Mouse (Mus musculus) kidney, postnatal 0 days (tissue): ENCODE data around the gene Dnttip2. TPM values are rescaled to one million over a fixed set of nuclear protein-coding genes. Genes with fewer than 3 reads are reported as not detected.
"Not testable (repeated sequence)": the region's sequence is repeated elsewhere in the genome, so short reads cannot be mapped to it uniquely, and the experiment has no call there.

Experiments
- ATAC-seq: fragments of 200-750 bp; cut with Nextera tagmentation; replicated peaks from 2 replicates; pipeline ENCODE4 v1.8.0; 2017; ENCODE audit warnings: low read depth, moderate number of reproducible peaks, moderate TSS enrichment, moderate library complexity; ENCODE audit not compliant: low FRiP score
- DNase-seq: peaks from one replicate; pipeline ENCODE4 v3.0.0-alpha.2; 2016; ENCODE audit warnings: low spot score
- H3K27ac ChIP-seq: fragments of 300-500 bp; sonication (generic); 2 replicates; pipeline ENCODE4 v1.5.1; 2014; ENCODE audit warnings: mild to moderate bottlenecking
- H3K27me3 ChIP-seq: fragments of 300-500 bp; sonication (generic); 2 replicates; pipeline ENCODE4 v1.6.1; 2014; ENCODE audit warnings: low read length, mixed read lengths; ENCODE audit not compliant: insufficient read depth
- H3K36me3 ChIP-seq: fragments of 300-500 bp; sonication (generic); 2 replicates; pipeline ENCODE4 v1.6.1; 2014; ENCODE audit warnings: low read length, mixed read lengths; ENCODE audit not compliant: insufficient read depth
- H3K4me1 ChIP-seq: fragments of 300-500 bp; sonication (generic); replicated peaks from 2 replicates; pipeline ENCODE4 v1.6.1; 2014; ENCODE audit warnings: antibody characterized with exemption, low read length, mixed read lengths; ENCODE audit not compliant: insufficient read depth
- H3K4me2 ChIP-seq: fragments of 300-500 bp; sonication (generic); 2 replicates; pipeline ENCODE4 v1.6.1; 2014; ENCODE audit warnings: mild to moderate bottlenecking, low read length, moderate library complexity, mixed read lengths
- H3K4me3 ChIP-seq: fragments of 300-500 bp; sonication (generic); replicated peaks from 2 replicates; pipeline ENCODE4 v1.5.1; 2014; ENCODE audit warnings: low read depth, low read length
- H3K9ac ChIP-seq: fragments of 300-500 bp; sonication (generic); 2 replicates; pipeline ENCODE4 v1.6.1; 2014; ENCODE audit warnings: low read depth, low read length
- H3K9me3 ChIP-seq: fragments of 300-500 bp; sonication (generic); replicated peaks from 2 replicates; pipeline ENCODE4 v1.6.1; 2016; ENCODE audit warnings: low read length, inconsistent platforms, mixed read lengths
- CTCF ChIP-seq: IDR thresholded peaks from 2 replicates; pipeline ENCODE4 v1.5.1; 2016; ENCODE audit warnings: antibody characterized with exemption, low read depth, mild to moderate bottlenecking, moderate library complexity
- WGBS: fragments of 180-500 bp; shearing (Covaris S2); extraction: QIAGEN DNeasy Blood & Tissue Kit; methylation state at CpG from one replicate; pipeline ENCODE4 v1.1.7; 2014; 5-methylcytosine and 5-hydroxymethylcytosine counted together
- polyA plus RNA-seq: library from polyadenylated mRNA; unstranded; fragments of >200 nt; fragmentation: Nextera tagmentation; extraction: Ambion mirVana; gene quantifications from 2 replicates; pipeline ENCODE4 v1.2.1, GENCODE M21; 2015

The Dnttip2 gene
- polyA plus RNA-seq, 1 experiment from 2014 or later: 62.2 TPM

DNA sequence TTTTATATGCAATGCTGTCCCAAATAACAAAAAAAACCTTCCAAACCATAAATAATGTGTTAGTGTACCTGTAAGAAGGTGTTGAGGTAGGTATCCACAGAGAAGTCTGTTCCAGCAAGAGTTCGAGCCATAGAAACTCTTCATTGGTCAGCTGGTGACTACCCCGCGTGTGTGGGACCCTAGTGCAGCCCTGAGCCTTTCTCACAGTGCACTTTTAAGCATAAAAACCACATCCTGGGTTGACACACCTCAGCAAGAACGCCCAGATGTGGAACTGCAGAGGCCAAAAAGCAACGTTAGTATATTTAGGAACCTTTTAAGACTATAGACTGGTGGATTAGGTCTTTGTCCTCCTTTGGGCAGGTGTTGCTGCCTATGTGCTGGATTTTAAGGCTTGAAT, 13.0 kb downstream of the Dnttip2 start:
- no peak overlapping the region for H3K27ac ChIP-seq
- no peaks in the 10 kb centered on the region for H3K27me3 ChIP-seq
- no peak for TF ChIP-seq CTCF
- H3K4me3 ChIP-seq: no peak overlapping the region
- H3K9me3 ChIP-seq: no peaks in the 10 kb centered on the region
- ATAC-seq: no peak
- WGBS: 74% methylated on average over 5 of the region's 5 CpGs
- no peak overlapping the region for H3K4me2 ChIP-seq
- no peaks in the 10 kb centered on the region for H3K4me1 ChIP-seq
- no peak for DNase-seq
- no peak overlapping the region for H3K9ac ChIP-seq
- peaks cover 23% of the 10 kb centered on the region for H3K36me3 ChIP-seq

DNA sequence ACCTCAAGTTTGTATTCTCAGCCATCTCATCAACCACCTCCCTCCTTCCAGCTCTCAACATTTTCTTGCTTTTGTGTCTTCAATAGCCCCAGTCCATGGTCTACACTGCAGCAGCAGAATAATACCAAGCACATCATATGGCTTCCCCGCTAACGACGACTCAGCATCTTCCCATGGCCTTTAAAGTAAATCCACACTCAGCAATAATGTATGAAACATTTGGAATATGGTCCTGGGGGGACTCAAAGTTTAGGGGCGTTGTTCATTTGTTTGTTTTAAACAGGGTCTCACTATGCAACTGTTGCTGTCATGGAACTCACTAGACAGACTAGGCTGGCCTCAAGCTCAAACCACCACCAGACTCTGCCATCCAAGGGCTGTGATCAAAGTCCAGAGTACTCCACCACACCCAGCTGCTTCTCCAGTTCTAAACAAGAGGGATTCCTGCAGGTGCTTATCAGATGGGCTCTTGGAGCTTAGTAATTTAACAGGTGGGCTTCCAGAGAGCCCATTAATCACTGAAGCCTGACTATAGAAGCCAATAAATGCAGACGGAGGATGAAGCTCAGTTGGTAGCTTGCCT, 14.5 kb downstream of the Dnttip2 start:
- Histone ChIP-seq H3K4me2 (no peak overlapping the region), H3K27ac (no peak overlapping the region), H3K27me3 (no peaks in the 10 kb centered on the region), H3K4me1 (no peaks in the 10 kb centered on the region), H3K9me3 (no peaks in the 10 kb centered on the region), H3K9ac (no peak overlapping the region), H3K36me3 (peaks cover 14% of the 10 kb centered on the region), H3K4me3 (no peak overlapping the region)
- no peak for ATAC-seq
- TF ChIP-seq CTCF: no peak
- no peak for DNase-seq
- 74% methylated on average over 5 of the region's 5 CpGs for WGBS

DNA sequence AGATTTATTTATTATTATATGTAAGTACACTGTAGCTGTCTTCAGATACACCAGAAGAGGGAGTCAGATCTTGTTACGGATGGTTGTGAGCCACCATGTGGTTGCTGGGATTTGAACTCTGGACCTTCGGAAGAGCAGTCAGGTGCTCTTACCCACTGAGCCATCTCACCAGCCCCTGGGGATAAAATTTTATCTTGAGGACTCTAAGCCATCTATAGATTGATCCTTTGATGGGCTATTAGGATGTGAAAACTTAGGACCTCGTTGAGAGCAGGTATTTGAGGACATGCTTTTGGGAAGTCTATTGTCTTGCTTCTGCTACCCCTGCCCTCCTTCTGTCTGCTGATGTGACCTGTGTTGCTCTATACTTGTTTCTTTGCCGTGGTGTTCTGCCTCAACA, 15.2 kb downstream of the Dnttip2 start:
- WGBS: 64% methylated on average over 3 of the region's 4 CpGs
- peaks cover 12% of the 10 kb centered on the region for H3K36me3 ChIP-seq
- not testable (repeated sequence) for H3K4me3 ChIP-seq, H3K27ac ChIP-seq, H3K9ac ChIP-seq, ATAC-seq, DNase-seq, H3K4me1 ChIP-seq, H3K9me3 ChIP-seq, H3K27me3 ChIP-seq, H3K4me2 ChIP-seq

DNA sequence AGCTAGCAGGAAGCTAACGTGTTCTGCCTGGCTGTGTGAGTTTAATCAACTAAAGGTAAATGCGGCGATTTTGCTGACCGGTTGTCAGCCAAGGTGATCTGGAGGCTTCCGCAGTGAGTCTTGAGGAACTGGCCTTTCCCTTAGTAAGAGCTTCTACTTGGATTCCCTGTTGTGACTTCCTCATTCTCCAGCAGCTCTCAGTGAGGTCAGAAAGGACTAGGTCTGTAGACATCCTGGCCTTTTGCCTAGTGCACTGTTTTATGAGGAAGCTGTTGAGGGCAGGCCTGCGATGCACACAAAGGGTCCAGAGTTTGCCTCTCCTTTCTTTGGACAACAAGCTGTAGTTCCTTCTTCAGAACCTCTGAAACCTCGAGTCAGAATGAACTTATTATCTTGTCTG, 16.5 kb downstream of the Dnttip2 start:
- no peak for ATAC-seq
- H3K36me3 ChIP-seq: 0 out of 2 replicates have a peak, but pooled peaks cover 2% of the 10 kb centered on the region
- H3K4me2 ChIP-seq: no peak overlapping the region
- DNase-seq: peak; percentile 53
- no peaks in the 10 kb centered on the region for H3K27me3 ChIP-seq
- WGBS: 70% methylated on average over 7 of the region's 7 CpGs
- H3K9me3 ChIP-seq: no peaks in the 10 kb centered on the region
- no peaks in the 10 kb centered on the region; the same call in 1 of the 2 replicates for H3K4me1 ChIP-seq
- no peak for TF ChIP-seq CTCF
- no peak overlapping the region for H3K9ac ChIP-seq
- H3K4me3 ChIP-seq: no peak overlapping the region
- H3K27ac ChIP-seq: no peak overlapping the region

DNA sequence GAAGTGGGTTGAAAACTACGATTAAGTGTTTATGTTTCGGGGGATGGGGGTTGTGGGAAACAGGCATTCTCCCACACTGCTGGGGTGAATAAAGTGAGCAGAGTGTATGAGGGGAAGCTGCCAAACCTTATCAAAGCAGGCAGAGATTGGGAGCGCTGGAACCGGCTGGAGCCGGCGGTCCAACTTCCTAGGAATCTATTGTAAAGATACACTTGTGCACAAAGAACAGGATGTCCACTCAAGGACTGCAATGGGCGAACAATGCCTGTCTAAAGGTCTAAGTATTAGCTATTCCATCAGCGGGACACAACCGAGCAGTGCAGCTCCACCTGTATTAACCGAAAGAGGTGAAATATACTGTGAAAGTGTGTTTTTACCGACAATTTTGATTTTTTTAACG, 17.6 kb downstream of the Dnttip2 start:
- Histone ChIP-seq H3K36me3 (no peaks in the 10 kb centered on the region), H3K27ac (no peak overlapping the region; the same call in 1 of the 2 replicates), H3K9me3 (no peaks in the 10 kb centered on the region), H3K4me3 (no peak overlapping the region), H3K9ac (no peak overlapping the region), H3K4me1 (no peaks in the 10 kb centered on the region; the same call in 1 of the 2 replicates), H3K27me3 (no peaks in the 10 kb centered on the region), H3K4me2 (peak overlapping the region; percentile 87)
- no peak for TF ChIP-seq CTCF
- ATAC-seq (no peak), DNase-seq (peak; percentile 24)
- 45% methylated on average over 12 of the region's 12 CpGs for WGBS

DNA sequence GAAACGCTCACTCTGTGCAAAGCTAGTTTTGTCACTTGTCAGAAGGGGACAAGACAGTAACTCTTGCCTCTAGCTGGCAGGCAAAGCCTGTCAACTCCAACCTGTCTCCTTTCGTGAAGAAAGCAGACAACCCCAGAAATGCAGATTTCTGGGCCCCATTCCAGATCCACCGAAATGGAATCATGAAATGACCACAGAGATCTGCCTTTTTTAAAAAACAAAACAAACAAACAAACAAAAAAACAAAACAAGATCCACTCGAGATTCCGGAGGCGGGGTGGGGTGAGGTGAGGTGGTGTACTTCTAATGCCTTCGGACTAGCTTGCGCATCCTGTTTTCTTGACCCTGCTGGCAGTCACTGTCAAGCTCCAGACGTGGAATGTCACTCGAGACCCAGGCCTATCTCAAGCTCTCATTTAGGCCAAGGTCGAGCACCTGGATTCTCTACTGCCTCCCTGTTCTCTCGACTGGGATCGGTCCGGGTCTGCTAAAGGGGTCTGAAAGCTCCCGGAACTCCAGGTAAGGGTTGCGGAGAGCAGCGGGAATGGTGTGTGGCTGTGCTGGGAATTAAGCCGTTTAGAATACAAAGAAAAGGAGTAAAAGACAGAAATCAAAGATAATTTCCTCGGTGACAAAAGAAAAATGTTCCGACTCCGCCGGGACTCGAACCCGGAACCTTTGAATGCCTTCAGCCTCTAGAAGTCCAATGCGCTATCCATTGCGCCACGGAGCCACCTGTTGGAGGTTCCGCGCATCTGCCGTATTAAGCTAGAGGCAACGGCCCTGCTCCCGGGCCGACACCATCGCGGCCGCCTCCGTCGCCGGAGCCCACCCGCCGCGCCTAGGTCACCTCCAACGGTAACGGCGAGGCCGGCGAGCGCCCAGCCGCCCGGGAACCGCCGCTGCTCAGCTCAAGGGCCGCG, 18.4 kb downstream of the Dnttip2 start:
- Histone ChIP-seq H3K4me3 (peak overlapping the region; percentile 91), H3K27ac (peak overlapping the region; percentile 96), H3K4me1 (no peaks in the 10 kb centered on the region; the same call in 1 of the 2 replicates), H3K9ac (peak overlapping the region; percentile 93), H3K9me3 (no peaks in the 10 kb centered on the region), H3K36me3 (no peaks in the 10 kb centered on the region), H3K4me2 (peak overlapping the region; percentile 87), H3K27me3 (no peaks in the 10 kb centered on the region)
- 5% methylated on average over 54 of the region's 54 CpGs for WGBS
- TF ChIP-seq CTCF: peak; percentile 31
- DNase-seq (peak; percentile 87), ATAC-seq (peak; percentile 83)
